Mouse (Mus musculus) heart, embryonic 12.5 days (tissue): ENCODE data around the gene Krt84. TPM values are rescaled to one million over a fixed set of nuclear protein-coding genes. Genes with fewer than 3 reads are reported as not detected.

Experiments used
- ATAC-seq: fragments of 200-750 bp; cut with Nextera tagmentation; 2 replicates; pipeline ENCODE4 v1.8.0; 2017; ENCODE audit warnings: moderate TSS enrichment, moderate library complexity; ENCODE audit not compliant: insufficient number of reproducible peaks, low FRiP score
- H3K27ac ChIP-seq: fragments of 300-500 bp; sonication (generic); 2 replicates; pipeline ENCODE4 v1.5.1; 2016; ENCODE audit warnings: mild to moderate bottlenecking, moderate library complexity; ENCODE audit not compliant: poor library complexity, severe bottlenecking
- H3K27me3 ChIP-seq: fragments of 300-500 bp; sonication (generic); replicated peaks from 2 replicates; pipeline ENCODE4 v1.6.1; 2016; ENCODE audit warnings: mild to moderate bottlenecking, moderate library complexity
- H3K36me3 ChIP-seq: fragments of 300-500 bp; sonication (generic); 2 replicates; pipeline ENCODE4 v1.6.1; 2016; ENCODE audit warnings: mild to moderate bottlenecking, moderate library complexity
- H3K4me1 ChIP-seq: fragments of 300-500 bp; sonication (generic); replicated peaks from 2 replicates; pipeline ENCODE4 v1.6.1; 2016; ENCODE audit warnings: mild to moderate bottlenecking
- H3K4me2 ChIP-seq: fragments of 300-500 bp; sonication (generic); 2 replicates; pipeline ENCODE4 v1.6.1; 2016; ENCODE audit warnings: mild to moderate bottlenecking, moderate library complexity
- H3K4me3 ChIP-seq: fragments of 300-500 bp; sonication (generic); 2 replicates; pipeline ENCODE4 v1.5.1; 2016; ENCODE audit warnings: mild to moderate bottlenecking
- H3K9ac ChIP-seq: fragments of 300-500 bp; sonication (generic); 2 replicates; pipeline ENCODE4 v1.6.1; 2016; ENCODE audit warnings: mild to moderate bottlenecking, moderate library complexity
- H3K9me3 ChIP-seq: fragments of 300-500 bp; sonication (generic); replicated peaks from 2 replicates; pipeline ENCODE4 v1.6.1; 2016; ENCODE audit warnings: mild to moderate bottlenecking, moderate library complexity
- WGBS: fragments of 180-500 bp; shearing (Covaris S2); methylation state at CpG from one replicate; pipeline ENCODE4 v1.1.7; 2016; 5-methylcytosine and 5-hydroxymethylcytosine counted together
- polyA plus RNA-seq: library from polyadenylated mRNA; unstranded; fragments of >200 nt; fragmentation: Nextera tagmentation; extraction: Ambion mirVana; gene quantifications from 2 replicates; pipeline ENCODE4 v1.2.1, GENCODE M21; 2016

Gene Krt84
- polyA plus RNA-seq = not detected in 2 replicates

GRCm38 (mm10) chr15:101532720-101533119 is at the start of gene Krt84:
Gene Krt84 (minus strand): TSS chr15:101532820.
- Histone ChIP-seq H3K36me3 (no peaks in the 10 kb centered on the region), H3K4me2 (no peak within 1 kb of the TSS), H3K27ac (no peak within 1 kb of the TSS), H3K9me3 (no peaks in the 10 kb centered on the region), H3K27me3 (peaks cover 35% of the 10 kb centered on the region), H3K4me3 (no peak within 1 kb of the TSS), H3K4me1 (no peaks in the 10 kb centered on the region), H3K9ac (no peak within 1 kb of the TSS)
- WGBS = 81% methylated on average over 7 of the region's 7 CpGs
- ATAC-seq = no peak

DNA sequence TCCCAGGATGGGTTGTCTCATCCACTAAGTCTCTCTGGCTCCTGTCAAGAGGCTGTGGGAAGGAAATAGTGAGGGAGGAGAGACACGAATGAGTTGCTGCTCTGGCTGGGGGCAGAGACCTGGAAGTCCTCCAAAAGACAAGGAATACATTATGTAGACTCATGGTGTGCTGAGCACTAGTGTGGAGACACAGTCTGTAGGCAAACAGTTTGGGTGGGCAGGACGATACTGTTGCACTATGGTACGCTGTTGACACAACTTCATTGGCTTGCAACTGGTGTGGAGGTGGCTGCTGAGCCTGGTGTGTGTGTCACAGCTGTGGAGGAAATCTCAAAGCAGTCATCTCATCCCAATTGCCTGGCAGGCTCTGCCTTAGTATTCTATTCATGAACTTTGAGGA is 49.1 kb upstream of the Krt84 start:
- H3K4me1 ChIP-seq = peaks cover 8% of the 10 kb centered on the region; the same call in 1 of the 2 replicates
- no peak overlapping the region for H3K4me3 ChIP-seq
- no peak for ATAC-seq
- H3K9ac ChIP-seq = no peak overlapping the region
- no peaks in the 10 kb centered on the region for H3K9me3 ChIP-seq
- peaks cover 2% of the 10 kb centered on the region; the same call in 1 of the 2 replicates for H3K27me3 ChIP-seq
- no peaks in the 10 kb centered on the region for H3K36me3 ChIP-seq
- H3K4me2 ChIP-seq = no peak overlapping the region
- no peak overlapping the region for H3K27ac ChIP-seq
- 62% methylated on average over 3 of the region's 3 CpGs for WGBS

GRCm38 (mm10) chr15:101575506-101575905 is 42.9 kb upstream of the Krt84 start:
- WGBS = 64% methylated on average over 5 of the region's 5 CpGs
- no peak for ATAC-seq
- Histone ChIP-seq H3K27ac (no peak overlapping the region), H3K9me3 (no peaks in the 10 kb centered on the region), H3K27me3 (peaks cover 33% of the 10 kb centered on the region), H3K4me1 (no peaks in the 10 kb centered on the region), H3K9ac (no peak overlapping the region), H3K36me3 (no peaks in the 10 kb centered on the region), H3K4me3 (no peak overlapping the region), H3K4me2 (no peak overlapping the region)

DNA sequence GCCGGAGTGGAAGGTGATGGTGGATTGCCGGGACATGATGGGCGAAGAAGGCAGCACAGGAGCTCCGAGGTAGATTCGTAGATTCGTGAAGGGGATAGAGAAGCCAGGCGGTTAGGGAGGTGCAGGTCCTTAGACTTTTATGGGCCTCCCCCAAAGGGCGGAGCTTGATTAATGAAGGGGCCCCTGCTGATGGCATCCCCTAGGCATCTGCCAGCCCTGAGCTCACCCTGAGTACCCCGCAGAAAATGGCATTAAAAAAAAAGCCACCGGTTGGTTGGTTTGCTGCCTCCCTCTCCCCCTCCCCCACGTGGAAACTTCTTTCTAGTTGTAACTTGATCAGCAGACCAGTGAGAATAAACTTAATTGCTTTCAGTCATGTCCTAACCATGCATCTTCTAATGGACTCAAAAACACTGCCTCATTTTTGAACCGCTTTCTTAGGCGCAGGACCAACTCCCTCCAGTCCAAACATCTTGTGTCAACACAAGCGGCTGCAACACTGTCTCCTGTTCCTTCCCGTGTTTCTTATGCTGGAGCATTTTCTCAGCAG is 41.3 kb upstream of the Krt84 start, which contains the start of gene Krt75:
Gene Krt75 (minus strand): TSS at position 109 of the 550 bp plus-strand sequence.
- H3K9ac ChIP-seq = no peak within 1 kb of the TSS
- peaks cover 49% of the 10 kb centered on the region for H3K27me3 ChIP-seq
- no peaks in the 10 kb centered on the region for H3K4me1 ChIP-seq
- H3K27ac ChIP-seq = no peak within 1 kb of the TSS
- H3K9me3 ChIP-seq = no peaks in the 10 kb centered on the region
- H3K4me3 ChIP-seq = no peak within 1 kb of the TSS
- no peak for ATAC-seq
- WGBS = 64% methylated on average over 15 of the region's 15 CpGs
- no peak within 1 kb of the TSS for H3K4me2 ChIP-seq
- H3K36me3 ChIP-seq = no peaks in the 10 kb centered on the region

- no peak for ATAC-seq
- Histone ChIP-seq H3K4me2 (no peak overlapping the region), H3K9me3 (no peaks in the 10 kb centered on the region), H3K4me3 (no peak overlapping the region), H3K4me1 (no peaks in the 10 kb centered on the region), H3K27me3 (peaks cover 70% of the 10 kb centered on the region), H3K9ac (no peak overlapping the region), H3K27ac (no peak overlapping the region), H3K36me3 (no peaks in the 10 kb centered on the region)
- 36% methylated on average over 7 of the region's 7 CpGs for WGBS
Measured at GRCm38 (mm10) chr15:101567780-101568179, 35.2 kb upstream of the Krt84 start.

- H3K9ac ChIP-seq = no peak within 1 kb of the TSS
- H3K4me2 ChIP-seq = no peak within 1 kb of the TSS
- no peaks in the 10 kb centered on the region for H3K36me3 ChIP-seq
- peaks cover 51% of the 10 kb centered on the region for H3K27me3 ChIP-seq
- 62% methylated on average over 5 of the region's 5 CpGs for WGBS
- ATAC-seq = no peak
- no peak within 1 kb of the TSS for H3K27ac ChIP-seq
- peaks cover 6% of the 10 kb centered on the region for H3K4me1 ChIP-seq
- H3K9me3 ChIP-seq = no peaks in the 10 kb centered on the region
- H3K4me3 ChIP-seq = no peak within 1 kb of the TSS
Measured at GRCm38 (mm10) chr15:101562850-101563249, 30.2 kb upstream of the Krt84 start, which contains the start of gene Krt90. Gene Krt90 (minus strand): TSS chr15:101562950.

DNA sequence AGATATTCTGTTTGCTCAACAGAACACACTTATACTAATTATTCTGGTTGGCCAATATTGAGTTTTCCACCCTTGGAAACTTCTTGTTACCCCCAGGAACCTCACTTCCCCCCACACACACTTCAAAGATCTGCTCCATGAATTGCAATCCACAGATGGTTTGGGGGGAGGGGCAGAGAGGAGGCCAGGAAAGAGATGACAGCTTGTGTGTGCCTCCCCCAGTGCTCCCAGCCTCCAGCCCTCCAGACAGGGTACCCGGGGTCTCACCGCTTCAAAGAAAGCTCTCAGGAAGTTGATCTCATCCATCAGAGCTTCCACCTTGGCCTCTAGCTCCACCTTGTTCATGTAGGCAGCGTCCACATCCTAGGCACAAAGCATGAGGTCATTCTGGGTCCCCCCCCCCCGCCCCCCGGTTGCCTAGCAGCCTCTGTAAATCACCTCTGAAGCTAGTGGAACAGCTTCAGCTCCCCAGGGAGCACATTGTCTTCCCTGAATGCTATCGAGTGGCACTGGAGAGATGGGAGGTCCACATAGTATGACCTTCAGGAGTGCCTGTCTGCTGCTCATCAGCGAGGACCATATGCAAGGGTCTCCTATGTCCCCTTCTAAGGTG is 25.5 kb upstream of the Krt84 start:
- no peak overlapping the region for H3K9ac ChIP-seq
- H3K36me3 ChIP-seq = no peaks in the 10 kb centered on the region
- WGBS = 22% methylated on average over 7 of the region's 7 CpGs
- H3K4me1 ChIP-seq = peaks cover 6% of the 10 kb centered on the region
- H3K9me3 ChIP-seq = no peaks in the 10 kb centered on the region
- peaks cover 56% of the 10 kb centered on the region for H3K27me3 ChIP-seq
- no peak for ATAC-seq
- H3K4me2 ChIP-seq = no peak overlapping the region
- no peak overlapping the region for H3K27ac ChIP-seq
- H3K4me3 ChIP-seq = no peak overlapping the region

DNA sequence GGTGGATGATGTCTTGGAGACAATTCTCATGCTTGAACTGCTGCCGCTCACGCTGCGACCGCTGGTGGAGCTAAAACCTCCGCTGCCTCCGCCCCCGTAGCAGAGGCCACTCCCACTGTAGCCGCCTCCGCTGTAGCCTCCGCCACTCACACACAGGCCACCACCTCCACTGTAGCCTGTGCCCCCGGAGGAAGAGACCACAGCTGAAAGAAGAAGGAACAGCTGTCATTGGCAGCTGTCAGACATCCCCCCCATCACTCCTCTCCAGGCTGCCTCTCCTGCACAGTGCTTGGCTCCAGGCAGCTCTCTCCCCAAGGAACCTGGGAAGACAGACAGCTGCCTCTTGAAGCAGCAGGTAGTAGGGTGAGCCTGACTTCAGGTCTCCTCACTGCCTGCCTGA is 20.5 kb upstream of the Krt84 start:
- no peak for ATAC-seq

DNA sequence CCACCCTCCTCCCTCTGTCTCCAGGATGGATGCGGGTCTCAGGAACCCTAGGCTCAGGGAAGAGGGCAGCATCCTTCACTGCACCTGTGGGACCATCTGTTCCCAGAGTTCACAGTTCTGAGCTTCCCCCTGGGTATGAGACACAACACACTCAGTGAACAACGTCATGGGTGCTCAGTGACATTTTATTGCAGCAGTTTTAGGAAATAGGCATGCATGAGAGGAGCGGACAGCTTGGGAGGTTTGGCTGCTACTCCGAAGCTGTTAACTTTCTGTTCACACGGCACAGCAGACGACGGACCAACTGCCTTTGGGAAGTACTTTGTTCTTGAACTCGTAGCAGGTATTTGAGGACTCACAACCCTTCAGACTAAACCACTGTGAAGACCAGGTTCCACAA is 19.6 kb upstream of the Krt84 start:
- ATAC-seq = no peak
- no peak overlapping the region for H3K9ac ChIP-seq
- H3K36me3 ChIP-seq = no peaks in the 10 kb centered on the region
- H3K4me1 ChIP-seq = 0 out of 2 replicates have a peak, but pooled peaks cover 5% of the 10 kb centered on the region
- no peaks in the 10 kb centered on the region for H3K9me3 ChIP-seq
- peaks cover 78% of the 10 kb centered on the region for H3K27me3 ChIP-seq
- H3K27ac ChIP-seq = no peak overlapping the region
- H3K4me2 ChIP-seq = no peak overlapping the region
- WGBS = 77% methylated on average over 8 of the region's 8 CpGs
- no peak overlapping the region for H3K4me3 ChIP-seq

More for the DNA sequence above, 20.5 kb upstream of the Krt84 start:
- Histone ChIP-seq H3K27ac (no peak overlapping the region), H3K4me3 (no peak overlapping the region), H3K9me3 (no peaks in the 10 kb centered on the region), H3K9ac (no peak overlapping the region), H3K27me3 (peaks cover 78% of the 10 kb centered on the region), H3K4me2 (peak overlapping the region; percentile 37), H3K36me3 (no peaks in the 10 kb centered on the region), H3K4me1 (peaks cover 7% of the 10 kb centered on the region)
- WGBS = under 1% methylated on average over 11 of the region's 11 CpGs

- Histone ChIP-seq H3K27ac (no peak within 1 kb of the TSS), H3K4me2 (no peak within 1 kb of the TSS), H3K4me1 (0 out of 2 replicates have a peak, but pooled peaks cover 5% of the 10 kb centered on the region), H3K9ac (no peak within 1 kb of the TSS), H3K36me3 (no peaks in the 10 kb centered on the region), H3K27me3 (peaks cover 72% of the 10 kb centered on the region), H3K9me3 (no peaks in the 10 kb centered on the region), H3K4me3 (no peak within 1 kb of the TSS)
- ATAC-seq = no peak
- WGBS = 79% methylated on average over 7 of the region's 7 CpGs
Measured at GRCm38 (mm10) chr15:101550567-101550966, 17.9 kb upstream of the Krt84 start, which contains the start of gene Krt82. Gene Krt82 (minus strand): TSS chr15:101550667.

GRCm38 (mm10) chr15:101544478-101544877 is 11.9 kb upstream of the Krt84 start:
- Histone ChIP-seq H3K36me3 (no peaks in the 10 kb centered on the region), H3K4me1 (0 out of 2 replicates have a peak, but pooled peaks cover 4% of the 10 kb centered on the region), H3K9ac (no peak overlapping the region), H3K9me3 (no peaks in the 10 kb centered on the region), H3K27ac (no peak overlapping the region), H3K4me3 (no peak overlapping the region), H3K4me2 (no peak overlapping the region), H3K27me3 (peaks cover 56% of the 10 kb centered on the region)
- WGBS = 63% methylated on average over 3 of the region's 3 CpGs
- ATAC-seq = no peak
